Mouse (Mus musculus) liver (tissue): Measurements from ENCODE around the gene Pdss2.
A peak's percentile ranks its signal among the peaks of the same experiment; 100 is the strongest.

Experiments
- DNase-seq: peaks from one replicate; pipeline ENCODE4 v3.0.0-alpha.2; 2020; ENCODE audit warnings: mixed read lengths

The Pdss2 gene

DNA sequence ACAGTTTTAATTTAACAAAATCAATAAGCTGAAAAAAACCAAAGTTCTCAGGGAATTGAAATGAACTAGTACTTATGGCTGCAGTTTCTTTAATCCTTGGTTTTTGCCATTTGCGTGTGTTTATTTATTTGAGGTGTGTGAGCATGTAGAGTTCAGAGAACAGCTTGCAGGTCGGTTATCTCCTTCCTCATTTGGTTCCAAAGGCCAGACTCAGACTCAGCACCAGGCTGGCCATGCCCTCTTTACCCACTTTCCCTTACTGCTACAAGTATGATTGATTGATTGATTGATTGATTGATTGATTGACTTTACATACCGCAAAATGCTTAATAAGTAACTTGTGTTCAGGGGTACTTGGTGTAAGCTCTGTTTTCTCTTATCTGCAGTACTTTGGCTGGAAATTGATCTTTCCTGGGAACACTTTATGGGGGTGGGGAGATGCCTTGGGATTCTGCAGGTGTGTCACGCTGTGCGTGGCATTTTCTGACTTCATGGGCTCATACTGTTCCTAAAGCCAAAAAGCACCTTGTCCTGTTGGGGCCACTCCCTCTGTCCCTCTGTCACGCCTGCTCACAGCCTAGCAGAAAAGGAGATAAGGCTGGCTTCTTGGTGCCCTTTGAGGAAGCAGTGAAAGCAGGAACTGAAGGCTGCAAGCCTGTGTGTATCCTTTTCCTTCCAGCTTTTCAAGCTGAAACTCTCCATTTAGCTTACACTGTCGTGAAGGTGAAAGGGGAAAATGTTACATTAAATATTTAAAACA is 91.6 kb downstream of the Pdss2 start:
- peak; percentile 54 for DNase-seq

DNA sequence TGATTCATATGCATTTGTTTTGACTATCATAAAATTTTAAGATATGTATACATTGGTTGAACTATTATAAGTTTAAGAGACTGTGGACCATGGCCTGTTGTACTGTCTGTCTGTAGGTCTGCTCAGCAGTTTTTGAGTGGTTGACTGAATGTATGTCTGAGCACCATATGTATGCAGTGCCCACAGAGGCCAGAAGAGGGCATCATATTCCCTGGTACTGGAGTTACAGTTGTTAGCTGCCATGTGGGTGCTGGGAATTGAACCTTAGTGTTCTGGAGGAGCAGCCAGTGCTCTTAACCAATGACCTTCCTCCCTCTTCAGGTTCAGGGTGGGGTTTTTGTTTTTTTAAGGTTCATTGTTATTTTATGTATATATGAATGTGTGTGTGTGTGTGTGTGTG is 93.9 kb downstream of the Pdss2 start:
- DNase-seq: no peak

DNA sequence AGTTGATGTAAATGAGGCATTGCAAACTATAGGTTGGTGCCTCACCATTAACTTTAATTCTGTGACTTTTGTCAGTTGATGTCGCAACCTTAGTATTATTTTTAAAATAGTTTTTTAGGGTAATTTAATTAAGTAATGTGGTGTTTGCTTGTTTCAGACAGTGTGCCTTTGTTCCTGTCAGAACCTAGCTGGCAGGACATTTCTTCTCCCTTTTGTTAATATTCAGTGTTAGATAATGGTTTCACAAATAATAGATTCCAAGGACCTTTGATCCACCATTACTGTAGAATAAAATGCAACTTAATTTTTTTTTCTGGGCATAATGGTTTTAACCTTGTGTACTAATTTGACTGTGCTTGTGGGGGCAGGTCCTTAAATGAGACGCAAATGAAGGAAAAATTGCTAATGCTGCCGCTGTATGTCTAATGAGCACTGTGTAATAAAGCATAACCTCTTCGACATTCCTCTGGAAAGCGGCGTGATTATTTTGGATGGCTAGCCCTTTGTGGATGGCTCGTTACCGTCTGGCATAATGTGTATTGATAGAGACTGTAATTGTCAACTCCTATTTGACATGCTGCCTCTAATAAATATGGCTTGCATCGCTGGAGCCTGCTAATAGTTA is 96.2 kb downstream of the Pdss2 start:
- DNase-seq: no peak

DNA sequence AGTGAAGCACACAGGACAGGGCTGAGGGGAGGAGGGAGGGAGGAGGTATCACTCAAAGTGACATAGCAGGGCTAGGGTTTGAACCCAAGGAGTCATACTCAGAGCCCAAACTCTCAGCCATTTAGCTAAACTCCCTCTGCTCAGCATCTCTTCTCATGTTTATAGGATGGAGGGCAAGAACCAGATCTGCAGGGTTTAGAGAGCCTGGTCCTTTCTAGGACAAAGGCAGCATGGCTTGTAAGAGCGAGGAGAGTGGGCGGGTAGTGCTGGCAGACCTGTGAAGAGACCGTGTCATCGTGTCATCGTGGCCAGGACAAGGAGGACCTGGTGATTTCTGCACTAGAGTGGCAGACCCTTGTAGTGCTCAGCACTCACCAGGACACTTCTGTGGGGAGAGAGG is 99.7 kb downstream of the Pdss2 start:
- DNase-seq: no peak

DNA sequence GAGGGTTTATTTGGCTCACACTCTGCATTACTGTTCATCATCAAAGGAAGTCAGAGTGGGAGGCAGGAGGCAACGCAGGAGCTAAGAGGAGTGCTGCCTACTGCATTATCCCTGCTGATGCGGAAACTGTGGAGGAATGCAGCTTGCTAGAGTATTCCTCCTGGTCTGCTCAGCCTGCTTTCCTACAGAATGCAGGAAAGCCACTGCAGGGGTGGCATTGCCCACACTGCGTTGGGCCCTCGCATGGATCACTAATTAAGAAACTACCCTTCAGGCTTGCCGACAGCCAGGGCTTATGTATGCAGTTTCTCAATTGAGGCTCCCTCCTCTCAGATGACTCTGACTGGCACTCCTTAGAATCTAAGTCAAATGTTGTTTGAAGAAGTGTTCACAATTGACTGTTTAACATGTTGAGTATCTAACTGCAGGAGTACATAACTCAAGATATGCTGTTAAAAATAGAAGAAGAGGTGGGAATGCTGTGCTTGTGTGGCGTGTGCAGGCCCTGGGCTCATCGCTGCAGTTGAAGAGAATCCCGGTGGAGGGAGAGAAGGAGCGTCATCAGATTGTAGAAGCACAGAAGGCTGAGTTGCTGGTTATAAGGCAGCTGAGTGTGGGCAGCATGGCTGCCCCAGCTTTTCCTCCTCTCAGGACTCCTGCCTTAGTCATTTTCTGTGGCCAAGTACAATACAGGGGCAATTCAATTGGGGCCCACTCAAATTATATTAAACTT is 101.3 kb downstream of the Pdss2 start:
- no peak for DNase-seq

DNA sequence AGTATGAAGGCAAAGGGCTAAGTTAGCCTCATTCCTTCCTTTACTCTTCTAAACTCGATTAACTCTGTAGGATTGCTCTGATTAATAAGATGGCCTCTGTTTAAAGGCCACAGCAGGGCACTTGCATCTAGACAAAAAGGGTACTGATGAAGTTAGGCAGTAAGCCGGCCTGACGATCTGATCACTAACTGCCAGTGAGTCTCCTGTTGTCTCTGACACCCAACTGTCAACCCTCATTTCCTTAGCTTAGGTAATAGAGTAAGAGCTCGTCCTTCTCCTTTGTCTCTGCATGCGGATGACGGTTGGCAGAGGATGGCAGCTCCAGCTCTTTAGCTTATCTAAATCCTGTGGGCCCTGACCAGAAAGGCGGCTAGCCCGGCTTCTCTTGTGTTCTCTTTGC is 102.1 kb downstream of the Pdss2 start:
- DNase-seq: no peak

DNA sequence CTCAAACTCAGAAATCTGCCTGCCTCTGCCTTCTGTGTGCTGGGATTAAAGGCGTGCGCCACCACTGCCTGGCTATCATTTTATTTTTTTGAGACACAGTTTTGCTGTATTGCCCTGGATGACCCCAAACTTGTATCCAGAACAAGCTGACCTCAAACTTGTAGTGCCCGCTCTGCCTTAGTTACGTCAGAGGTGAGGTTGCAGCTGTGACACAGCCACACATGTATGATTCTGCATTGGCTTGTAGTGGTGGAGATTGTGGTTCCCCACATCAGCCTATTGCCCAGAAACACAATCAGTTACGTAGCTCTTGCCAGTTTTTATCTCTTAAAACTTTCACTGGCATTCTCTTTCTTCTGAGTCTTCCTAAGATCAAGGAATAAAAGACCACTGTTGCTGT is 108.5 kb downstream of the Pdss2 start:
- no peak for DNase-seq

DNA sequence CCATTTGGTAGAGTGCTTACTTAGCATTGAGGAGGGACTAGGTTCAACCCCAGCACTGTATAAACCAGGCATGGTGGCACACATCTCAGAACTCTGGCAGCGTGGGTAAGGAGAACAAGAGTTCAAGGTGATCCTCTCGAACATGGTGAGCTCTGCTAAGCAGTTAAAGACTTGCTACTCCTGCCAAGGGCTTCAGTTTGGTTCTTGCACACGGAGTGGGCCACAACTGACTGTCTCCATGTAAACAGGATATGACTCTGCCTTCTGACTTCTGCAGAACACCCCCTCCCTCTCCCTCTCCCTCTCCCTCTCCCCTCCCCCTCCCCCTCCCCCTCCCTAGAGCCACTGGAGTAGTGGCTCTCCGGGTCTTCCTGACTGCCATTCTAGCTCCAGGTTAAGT is 109.4 kb downstream of the Pdss2 start:
- DNase-seq: no peak

DNA sequence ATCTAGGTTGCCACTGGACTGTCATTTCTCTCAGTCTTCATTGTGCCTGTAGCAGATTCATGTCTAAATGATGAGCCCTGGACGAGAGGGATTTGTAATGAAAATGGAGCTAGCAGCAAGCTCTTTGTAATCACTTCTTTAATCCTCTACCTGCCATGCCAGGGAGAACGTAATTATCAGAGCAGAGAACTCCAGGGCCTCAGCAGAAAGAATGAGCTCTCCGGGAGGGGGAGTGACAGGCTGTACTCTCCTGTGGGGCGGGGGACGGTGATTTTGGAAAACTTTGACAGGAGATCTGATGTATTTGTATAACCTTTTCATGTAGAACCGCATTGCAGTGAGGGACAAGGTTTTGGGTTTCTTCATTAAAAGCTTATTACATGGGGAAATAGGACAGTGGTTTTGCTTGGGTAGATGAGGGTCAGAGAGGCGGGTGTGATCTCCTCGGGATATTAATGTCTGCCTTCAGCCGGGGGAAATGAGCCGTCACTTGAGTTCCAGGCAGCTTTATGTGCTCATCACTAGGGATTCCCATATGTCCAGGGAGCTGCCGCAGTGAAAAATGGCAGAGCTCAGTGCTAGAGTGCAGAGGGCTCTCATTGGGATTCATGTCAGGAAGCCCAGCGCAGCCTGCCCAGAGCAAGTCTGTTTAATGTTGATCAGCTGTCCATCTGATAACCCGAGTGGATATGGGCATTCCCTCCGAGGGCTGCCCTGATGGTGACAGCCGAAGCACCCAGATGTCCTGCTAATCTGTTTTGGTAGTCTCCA is 110.8 kb downstream of the Pdss2 start:
- peak; percentile 11 for DNase-seq

DNA sequence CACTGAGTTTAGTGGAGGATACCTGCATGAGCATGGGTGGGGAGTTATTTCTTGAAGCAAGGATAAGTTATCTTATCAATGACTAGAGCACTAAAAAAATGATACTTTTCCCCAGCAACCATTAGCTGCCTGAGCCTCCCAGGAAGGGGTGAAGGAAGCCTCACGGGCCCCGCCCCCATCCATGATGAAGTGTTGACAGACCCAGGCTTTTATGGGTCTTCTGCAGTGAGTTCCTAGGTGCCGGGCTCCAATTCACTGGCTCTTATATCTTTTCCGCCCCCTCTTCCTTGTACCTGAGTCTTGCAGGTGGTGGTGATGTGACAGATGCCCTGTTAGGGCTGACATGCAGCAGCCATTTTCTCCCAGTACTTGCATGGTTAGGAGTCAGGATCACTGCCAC is 114.6 kb downstream of the Pdss2 start:
- DNase-seq: no peak

DNA sequence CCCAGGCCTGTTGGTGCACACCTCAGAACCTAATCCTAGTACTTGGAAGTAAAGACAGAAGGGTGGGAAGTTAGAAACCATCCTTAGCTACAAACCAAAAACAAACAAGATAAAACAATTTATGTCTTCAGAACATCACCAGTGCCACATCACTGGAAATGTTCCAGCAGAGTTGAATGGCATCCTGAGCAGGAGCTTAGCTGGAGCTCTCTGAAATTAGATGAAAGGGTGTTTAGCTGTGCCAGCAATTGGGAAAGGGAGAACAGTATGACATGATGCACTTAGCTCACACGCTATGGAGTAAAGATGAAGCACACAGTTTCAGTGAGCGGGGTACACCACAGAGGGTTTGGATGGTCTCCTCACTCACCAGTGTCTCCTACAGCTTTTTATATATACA is 115.8 kb downstream of the Pdss2 start:
- DNase-seq: no peak

DNA sequence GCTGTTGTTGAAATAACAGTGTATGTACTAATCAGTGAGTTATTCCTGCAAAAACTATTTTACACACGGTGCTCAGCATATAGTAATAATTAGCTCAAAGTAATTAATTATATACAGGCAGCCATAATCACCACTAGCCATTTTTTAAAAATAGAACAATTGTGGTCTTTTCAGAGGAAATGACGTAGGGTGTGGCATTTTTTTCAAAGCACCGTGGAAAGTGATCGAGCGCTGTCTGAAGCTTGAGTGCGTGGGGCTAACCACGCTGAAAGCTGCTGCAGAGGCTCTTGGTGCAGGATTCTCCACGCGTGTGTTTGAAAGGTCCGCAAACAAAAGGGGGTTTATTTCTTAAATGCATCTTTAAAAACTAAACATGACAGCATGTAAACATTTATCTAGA is 118.5 kb downstream of the Pdss2 start:
- no peak for DNase-seq

DNA sequence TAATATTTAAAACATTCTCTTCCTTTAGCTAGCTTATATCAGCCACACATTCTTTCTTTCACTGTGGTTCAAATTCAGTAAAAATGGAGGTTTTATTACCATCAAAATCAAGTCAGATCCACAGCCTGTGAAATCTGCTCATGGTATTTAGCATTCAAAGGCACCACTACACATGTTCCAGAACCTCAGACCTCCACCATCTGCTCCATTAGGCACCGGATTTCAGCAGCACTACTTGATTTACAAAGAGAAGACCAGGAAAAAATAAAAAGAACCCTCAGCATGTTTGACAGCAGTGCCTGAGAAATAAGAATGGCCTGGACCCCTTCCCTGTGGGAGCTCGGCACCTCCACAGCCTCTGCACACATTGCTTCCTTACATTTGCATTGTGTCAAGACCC is 128.4 kb downstream of the Pdss2 start:
- DNase-seq: no peak

DNA sequence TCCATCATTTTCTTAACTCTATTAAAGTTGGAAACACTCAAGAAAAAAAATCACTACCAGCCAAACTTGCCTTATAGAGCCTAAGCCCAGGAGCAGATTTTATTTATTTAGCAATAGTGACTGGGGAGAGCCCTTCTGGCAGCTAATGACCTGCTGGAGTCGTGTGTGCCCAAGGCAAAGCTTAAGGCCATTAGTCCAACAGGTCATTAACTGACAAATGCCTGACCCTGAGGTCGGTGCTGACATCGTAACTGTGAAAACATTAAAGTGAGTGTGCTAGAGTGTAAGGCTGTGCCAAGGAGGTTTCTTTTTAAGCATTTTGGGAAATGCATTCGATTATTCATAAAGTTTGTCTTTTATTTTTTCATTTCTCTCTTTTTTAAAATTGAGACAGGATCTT is 136.6 kb downstream of the Pdss2 start:
- no peak for DNase-seq

DNA sequence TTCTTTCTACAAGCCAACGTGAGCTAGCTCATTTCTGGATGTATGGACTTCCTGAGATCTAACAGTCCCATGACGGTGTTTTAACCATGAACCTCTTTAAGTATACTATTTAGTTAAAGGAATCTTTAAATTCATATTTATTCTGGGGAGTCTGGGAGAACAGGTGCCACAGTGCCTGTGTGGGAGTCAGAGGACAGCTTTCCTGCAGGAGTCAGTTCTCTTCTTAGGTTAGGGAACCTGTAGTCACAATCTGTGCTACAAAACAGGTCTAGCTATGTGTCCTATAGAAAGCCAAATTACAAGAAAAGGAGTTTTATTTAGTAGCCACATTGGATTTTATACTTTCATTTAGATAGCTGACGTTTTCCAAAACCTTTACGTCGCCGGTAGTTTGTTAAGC is 141.7 kb downstream of the Pdss2 start:
- no peak for DNase-seq

DNA sequence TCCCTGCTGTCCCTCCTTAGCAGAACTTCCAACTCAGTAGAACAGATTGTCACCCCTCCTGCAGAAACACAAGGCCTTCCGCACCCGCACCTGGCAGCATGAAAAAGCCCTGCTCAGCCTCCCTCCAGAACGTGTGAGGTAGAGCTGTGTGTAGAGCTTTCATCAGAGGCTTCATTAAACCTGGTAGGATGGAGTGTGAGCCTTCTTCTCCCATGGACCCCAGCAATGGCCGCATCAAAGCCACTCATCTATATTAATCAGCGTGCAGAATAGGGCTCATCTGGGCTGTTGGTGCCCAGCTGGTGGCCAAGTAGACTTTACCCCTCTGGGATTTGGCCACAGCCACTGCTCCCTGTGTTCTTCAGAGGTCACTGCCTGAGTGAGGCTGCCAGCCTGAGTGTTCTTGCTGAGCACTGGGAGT is 142.2 kb downstream of the Pdss2 start:
- no peak for DNase-seq

DNA sequence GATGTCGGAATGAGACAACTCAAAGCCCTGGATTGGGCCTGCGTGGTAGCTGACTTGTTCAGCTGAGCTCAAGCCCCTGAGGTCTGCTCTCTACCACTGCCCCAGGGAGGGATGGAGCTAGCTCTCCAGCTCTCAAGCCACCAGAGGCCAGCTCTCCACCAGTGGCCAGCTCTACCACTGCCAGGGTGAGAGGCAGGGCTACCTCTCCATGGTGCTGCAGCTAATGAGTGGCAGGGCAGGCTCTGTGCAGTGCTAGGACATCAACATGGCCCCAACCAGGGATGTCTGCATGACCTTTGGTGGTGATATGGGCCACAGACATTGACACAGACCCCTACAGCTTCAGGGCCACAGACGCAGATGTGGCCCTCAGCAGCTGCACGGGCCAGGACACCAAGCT is 144.6 kb downstream of the Pdss2 start:
- DNase-seq: no peak

DNA sequence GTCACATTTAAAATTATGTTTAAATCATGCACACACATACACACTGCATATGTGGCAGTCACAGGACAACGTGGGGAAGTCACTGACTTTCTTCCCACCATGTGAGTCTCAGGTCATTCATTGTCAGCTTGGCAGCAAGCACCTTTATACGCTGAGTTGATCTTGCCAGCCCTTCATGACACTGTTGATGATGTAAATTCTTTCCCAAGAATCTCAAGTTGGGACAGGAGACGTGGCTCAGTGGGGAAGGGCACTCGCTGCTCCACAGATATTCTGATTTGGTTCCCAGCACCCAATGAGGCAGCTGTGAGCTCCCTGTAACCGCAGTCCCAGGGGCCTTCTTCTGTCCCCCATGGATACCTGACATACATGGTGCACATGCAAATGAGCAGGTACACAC is 147.3 kb downstream of the Pdss2 start:
- DNase-seq: no peak

DNA sequence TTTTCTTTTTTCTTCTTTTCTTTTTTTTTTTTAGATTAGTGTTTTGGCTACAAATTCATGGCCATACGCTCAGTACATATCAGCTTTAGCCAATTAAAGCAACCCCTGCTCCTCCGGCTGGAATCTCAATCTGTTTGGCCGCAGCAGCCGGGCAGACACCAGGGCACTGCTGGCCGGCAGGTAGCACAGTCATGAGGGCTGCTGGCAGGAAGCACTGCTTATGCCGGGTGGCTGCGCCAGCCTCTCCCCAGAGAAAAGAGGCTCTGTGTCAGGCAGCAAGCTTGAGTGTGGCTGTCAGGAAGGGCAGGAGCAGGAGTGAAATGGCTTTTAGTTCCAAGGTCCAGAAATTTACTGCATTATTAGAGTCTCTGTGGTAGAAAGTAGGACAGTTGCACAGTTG is 151.0 kb downstream of the Pdss2 start:
- DNase-seq: no peak

DNA sequence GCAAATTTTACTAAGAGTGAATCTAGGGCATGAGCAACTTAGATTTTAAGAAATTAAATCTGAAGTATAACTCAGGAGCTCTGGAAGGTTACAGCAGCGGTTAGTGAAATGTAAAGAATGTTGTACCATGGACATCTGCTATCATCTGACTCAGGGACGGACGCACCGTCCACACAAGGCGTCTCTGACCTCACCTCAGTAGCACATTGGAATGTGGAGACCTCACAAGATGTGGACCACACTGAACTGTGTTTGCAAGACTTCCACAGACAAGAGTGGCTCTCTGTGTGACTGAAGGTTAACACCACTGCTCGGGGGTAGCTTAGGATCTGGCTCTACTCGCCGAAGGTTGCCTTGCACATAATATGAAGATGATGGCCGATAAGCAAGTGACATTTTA is 151.7 kb downstream of the Pdss2 start:
- DNase-seq: no peak

DNA sequence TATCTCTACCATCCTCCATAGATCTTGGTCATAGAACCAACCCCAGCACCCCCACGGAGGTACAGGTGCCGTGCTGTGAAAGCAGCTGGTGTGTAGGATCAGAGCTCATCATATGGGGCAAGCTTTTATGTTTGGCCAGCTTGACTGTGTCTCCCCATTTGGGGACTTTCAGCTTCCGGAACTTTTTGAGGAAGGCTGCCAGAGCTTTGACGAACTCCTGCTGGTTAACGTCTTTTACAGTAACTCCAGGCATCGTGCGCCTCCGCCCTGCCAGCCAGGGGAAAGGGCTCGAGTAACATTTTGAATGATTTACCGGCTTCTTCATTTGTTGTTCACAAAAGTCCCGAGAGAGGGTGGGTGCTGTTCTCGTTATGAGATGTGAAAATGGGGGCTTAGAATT is 152.4 kb downstream of the Pdss2 start:
- no peak for DNase-seq

DNA sequence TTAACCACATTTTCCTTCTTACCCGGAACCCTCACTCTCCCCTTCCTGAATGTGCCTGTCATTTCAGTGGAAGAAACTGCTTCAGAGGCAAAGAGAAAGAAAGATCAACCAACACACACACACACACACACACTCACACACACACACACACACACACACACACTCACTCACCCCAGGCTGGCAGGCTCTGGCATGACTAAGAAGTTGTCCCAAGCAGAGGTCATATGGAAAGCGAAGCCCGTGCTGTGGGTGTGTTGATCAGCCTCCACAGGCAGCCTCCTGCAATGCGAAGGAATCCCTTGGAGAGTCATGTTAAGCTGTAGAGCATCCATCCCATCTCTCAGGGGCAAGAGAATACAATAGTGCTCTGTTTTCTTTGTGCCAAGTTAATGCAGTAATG is 154.0 kb downstream of the Pdss2 start:
- DNase-seq: no peak

DNA sequence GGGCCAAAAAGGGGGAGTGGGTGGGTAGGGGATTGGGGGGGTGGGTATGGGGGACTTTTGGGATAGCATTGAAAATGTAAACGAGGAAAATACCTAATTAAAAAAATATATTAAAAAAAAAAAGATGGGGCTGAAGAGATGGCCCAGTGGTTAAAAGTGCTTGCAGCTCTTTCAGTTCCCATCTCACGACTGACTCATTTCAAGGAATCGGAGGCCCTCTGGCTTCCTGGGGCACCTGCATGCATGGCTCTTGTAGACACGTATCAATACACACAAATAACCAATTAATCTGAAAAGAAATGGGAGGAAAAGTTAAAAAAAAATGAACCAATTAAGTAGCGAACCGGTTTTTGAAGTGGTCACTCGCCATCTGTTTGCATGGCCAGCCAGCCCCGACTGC is 155.5 kb downstream of the Pdss2 start:
- no peak for DNase-seq

DNA sequence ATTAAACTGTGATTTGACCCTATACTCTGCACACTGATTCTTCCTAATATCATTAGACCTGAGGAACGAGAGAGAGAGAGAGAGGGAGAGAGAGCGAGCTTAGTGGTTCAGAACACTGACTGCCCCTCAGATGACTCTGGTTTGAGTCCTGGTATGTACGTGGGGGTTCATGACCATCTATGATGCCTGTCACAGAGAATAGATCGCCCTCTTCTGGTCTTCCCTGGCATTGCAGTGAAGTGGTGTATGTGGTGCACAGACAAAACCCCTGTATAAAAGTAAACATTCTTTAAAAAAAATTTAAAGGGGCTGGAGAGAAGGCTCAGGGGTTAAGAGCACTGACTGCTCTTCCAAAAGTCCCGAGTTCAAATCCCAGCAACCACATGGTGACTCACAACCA is 157.0 kb downstream of the Pdss2 start:
- peak; percentile 70 for DNase-seq
